Mouse (Mus musculus) midbrain, embryonic 14.5 days (tissue): ENCODE measurements around the gene Atp5h. TPM values are rescaled to one million over a fixed set of nuclear protein-coding genes. Genes with fewer than 3 reads are reported as not detected.
"Not testable (repeated sequence)": the region's sequence is repeated elsewhere in the genome, so short reads cannot be mapped to it uniquely, and the experiment has no call there.

Experiments
- ATAC-seq: fragments of 200-750 bp; cut with Nextera tagmentation; 2 replicates; pipeline ENCODE4 v1.8.0; 2017; ENCODE audit warnings: moderate number of reproducible peaks, moderate library complexity; ENCODE audit not compliant: low FRiP score, low TSS enrichment
- DNase-seq: peaks from one replicate; pipeline ENCODE4 v3.0.0-alpha.2; 2015
- H3K27ac ChIP-seq: fragments of 300-500 bp; sonication (generic); replicated peaks from 2 replicates; pipeline ENCODE4 v1.5.1; 2014; ENCODE audit warnings: mild to moderate bottlenecking, low read depth, low read length, moderate library complexity
- H3K27me3 ChIP-seq: fragments of 300-500 bp; sonication (generic); 2 replicates; pipeline ENCODE4 v1.6.1; 2014; ENCODE audit warnings: low read length, control low read depth, mixed read lengths; ENCODE audit not compliant: control insufficient read depth, insufficient read depth
- H3K36me3 ChIP-seq: fragments of 300-500 bp; sonication (generic); 2 replicates; pipeline ENCODE4 v1.6.1; 2014; ENCODE audit warnings: low read length, control low read depth; ENCODE audit not compliant: control insufficient read depth, insufficient read depth
- H3K4me1 ChIP-seq: fragments of 300-500 bp; sonication (generic); 2 replicates; pipeline ENCODE4 v1.6.1; 2014; ENCODE audit warnings: mild to moderate bottlenecking, antibody characterized with exemption, low read length, control low read depth; ENCODE audit not compliant: control insufficient read depth, insufficient read depth
- H3K4me2 ChIP-seq: fragments of 300-500 bp; sonication (generic); 2 replicates; pipeline ENCODE4 v1.6.1; 2014; ENCODE audit warnings: mild to moderate bottlenecking, low read length, moderate library complexity
- H3K4me3 ChIP-seq: fragments of 300-500 bp; sonication (generic); replicated peaks from 2 replicates; pipeline ENCODE4 v1.5.1; 2014; ENCODE audit warnings: low read depth, low read length
- H3K9ac ChIP-seq: fragments of 300-500 bp; sonication (generic); replicated peaks from 2 replicates; pipeline ENCODE4 v1.6.1; 2014; ENCODE audit warnings: mild to moderate bottlenecking, low read length, moderate library complexity
- H3K9me3 ChIP-seq: fragments of 300-500 bp; sonication (generic); 2 replicates; pipeline ENCODE4 v1.6.1; 2016; ENCODE audit warnings: low read length, control low read depth, mixed read lengths; ENCODE audit not compliant: control insufficient read depth
- WGBS: fragments of 180-500 bp; shearing (Covaris S2); extraction: QIAGEN DNeasy Blood & Tissue Kit; methylation state at CpG from one replicate; pipeline ENCODE4 v1.1.7; 2014; 5-methylcytosine and 5-hydroxymethylcytosine counted together
- polyA plus RNA-seq: library from polyadenylated mRNA; unstranded; fragments of >200 nt; fragmentation: Nextera tagmentation; extraction: Ambion mirVana; gene quantifications from 2 replicates; pipeline ENCODE4 v1.2.1, GENCODE M21; 2014

The Atp5h gene
- polyA plus RNA-seq, 1 experiment from 2014 or later = 838 TPM

DNA sequence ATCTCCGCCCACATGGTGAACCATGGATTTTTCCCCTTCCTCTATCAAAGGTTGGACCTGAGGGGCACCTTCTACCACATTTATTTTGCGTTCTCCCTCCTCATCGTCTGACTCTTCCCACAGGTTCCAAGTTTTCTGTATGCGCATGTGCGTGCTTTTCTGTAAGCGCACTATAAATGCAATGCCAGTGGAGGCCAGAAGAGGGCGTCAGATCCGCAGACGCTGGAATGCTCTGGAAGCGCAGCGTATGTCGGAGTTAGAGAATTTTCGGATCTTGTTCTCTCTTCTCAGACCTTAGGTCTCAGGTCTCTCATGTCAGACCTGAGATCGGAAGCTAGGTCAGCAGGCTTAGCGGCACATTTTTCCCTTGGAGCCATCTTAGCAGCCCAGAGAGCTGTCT, 35.9 kb upstream of the Atp5h start:
- Histone ChIP-seq H3K4me3 (no peak overlapping the region), H3K27ac (no peak overlapping the region), H3K4me2 (no peak overlapping the region), H3K9me3 (no peaks in the 10 kb centered on the region), H3K36me3 (no peaks in the 10 kb centered on the region), H3K27me3 (no peaks in the 10 kb centered on the region), H3K9ac (no peak overlapping the region), H3K4me1 (no peaks in the 10 kb centered on the region)
- 86% methylated on average over 15 of the region's 15 CpGs for WGBS
- DNase-seq (no peak), ATAC-seq (no peak)

DNA sequence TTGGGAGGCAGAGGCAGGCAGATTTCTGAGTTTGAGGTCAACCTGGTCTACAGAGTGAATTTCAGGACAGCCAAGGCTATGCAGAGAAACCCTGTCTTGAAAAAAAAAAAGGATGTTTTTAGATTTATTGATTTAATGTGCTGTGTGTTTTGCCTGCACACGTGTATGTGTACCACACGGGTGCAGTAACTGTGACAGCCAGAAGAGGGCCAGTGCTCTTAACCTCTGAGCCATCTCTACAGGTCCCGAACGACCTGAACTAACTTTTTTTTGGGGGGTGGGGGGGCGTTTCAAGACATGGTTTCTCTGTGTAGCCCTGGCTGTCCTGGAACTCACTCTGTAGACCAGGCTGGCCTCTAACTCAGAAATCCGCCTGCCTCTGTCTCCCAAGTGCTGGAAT, 35.1 kb upstream of the Atp5h start:
- H3K9ac ChIP-seq, H3K4me1 ChIP-seq, ATAC-seq, H3K36me3 ChIP-seq, DNase-seq, H3K4me3 ChIP-seq, H3K27ac ChIP-seq, H3K9me3 ChIP-seq, H3K27me3 ChIP-seq, H3K4me2 ChIP-seq: not testable (repeated sequence)
- 89% methylated on average over 6 of the region's 6 CpGs for WGBS

DNA sequence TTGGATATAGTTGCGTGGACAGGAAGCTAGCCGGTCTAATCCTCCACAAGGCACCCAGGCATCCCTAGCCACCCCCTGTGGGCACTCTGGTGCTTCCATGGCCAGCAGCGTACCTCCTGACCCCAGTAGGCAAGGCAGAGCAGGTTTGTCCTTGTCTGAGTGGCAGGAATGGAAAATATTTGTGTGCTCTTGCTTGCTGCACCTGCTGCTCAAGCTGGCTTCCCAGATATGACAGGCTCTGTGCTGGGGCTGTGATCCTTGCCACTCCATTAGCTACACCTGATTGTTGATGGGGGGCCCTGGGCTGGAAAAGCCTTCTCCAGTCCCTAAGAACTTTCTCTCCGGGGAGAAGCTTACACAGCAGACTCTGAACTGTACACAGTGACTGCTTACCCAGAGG, 33.5 kb upstream of the Atp5h start:
- Histone ChIP-seq H3K9me3 (no peaks in the 10 kb centered on the region), H3K9ac (no peak overlapping the region), H3K4me3 (no peak overlapping the region), H3K27ac (no peak overlapping the region), H3K4me1 (no peaks in the 10 kb centered on the region), H3K36me3 (no peaks in the 10 kb centered on the region), H3K27me3 (no peaks in the 10 kb centered on the region), H3K4me2 (no peak overlapping the region)
- no peak for ATAC-seq
- no peak for DNase-seq
- 76% methylated on average over 4 of the region's 4 CpGs for WGBS

DNA sequence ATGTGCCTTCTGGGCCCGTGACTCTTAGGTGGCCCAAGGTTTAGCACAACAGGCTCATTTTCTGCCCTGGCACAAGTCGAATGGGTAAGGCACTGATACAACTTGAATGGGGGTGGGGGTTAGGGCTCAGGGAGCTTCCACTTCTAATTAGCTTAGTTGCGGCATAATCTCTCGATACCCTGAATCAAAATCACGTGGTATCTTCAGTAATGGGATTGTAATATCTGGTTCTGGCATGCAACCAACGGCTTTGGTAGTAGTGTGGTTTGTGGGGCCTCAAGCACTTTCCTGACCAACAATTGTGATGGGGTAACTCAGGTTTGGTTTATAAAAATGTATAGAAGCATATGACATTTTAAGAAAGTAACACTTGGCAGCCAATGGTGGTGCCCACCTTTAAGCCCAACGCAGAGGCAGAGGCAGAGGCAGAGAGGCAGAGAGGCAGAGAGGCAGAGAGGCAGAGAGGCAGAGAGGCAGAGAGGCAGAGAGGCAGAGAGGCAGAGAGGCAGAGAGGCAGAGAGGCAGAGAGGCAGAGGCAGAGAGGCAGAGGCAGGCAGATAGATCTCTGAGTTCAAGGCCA, 32.6 kb upstream of the Atp5h start:
- Histone ChIP-seq H3K4me3 (no peak overlapping the region), H3K36me3 (no peaks in the 10 kb centered on the region), H3K4me2 (no peak overlapping the region), H3K4me1 (no peaks in the 10 kb centered on the region), H3K27ac (no peak overlapping the region), H3K27me3 (no peaks in the 10 kb centered on the region), H3K9me3 (no peaks in the 10 kb centered on the region), H3K9ac (no peak overlapping the region)
- ATAC-seq (no peak), DNase-seq (no peak)
- 74% methylated on average over 7 of the region's 7 CpGs for WGBS

DNA sequence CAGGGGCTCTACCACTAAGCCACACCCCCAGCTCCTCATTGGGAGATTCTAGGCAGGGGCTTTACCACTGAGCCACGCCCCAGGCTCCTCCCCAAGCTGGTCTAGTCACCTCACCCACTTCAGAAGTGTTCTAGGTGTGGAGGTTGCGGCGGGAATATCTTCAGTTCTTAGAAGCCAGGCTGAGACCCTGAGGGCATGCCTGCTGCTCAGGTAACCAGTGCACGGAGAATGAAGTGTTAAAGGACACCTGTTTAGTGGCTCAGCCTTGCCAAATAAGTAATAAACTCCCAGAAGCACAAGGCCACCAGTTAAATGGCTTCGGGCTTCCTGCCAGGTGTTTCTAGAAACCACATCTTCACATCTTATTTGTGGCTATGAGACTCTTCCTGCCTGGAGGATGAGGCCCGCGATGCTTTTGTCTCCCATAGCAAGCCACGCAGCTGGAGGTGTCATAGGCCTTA, 32.0 kb upstream of the Atp5h start:
- Histone ChIP-seq H3K9me3 (no peaks in the 10 kb centered on the region), H3K4me2 (no peak overlapping the region), H3K27ac (no peak overlapping the region), H3K4me3 (no peak overlapping the region), H3K27me3 (no peaks in the 10 kb centered on the region), H3K4me1 (no peaks in the 10 kb centered on the region), H3K9ac (no peak overlapping the region), H3K36me3 (no peaks in the 10 kb centered on the region)
- DNase-seq = no peak
- ATAC-seq = no peak
- WGBS = 89% methylated on average over 8 of the region's 8 CpGs

DNA sequence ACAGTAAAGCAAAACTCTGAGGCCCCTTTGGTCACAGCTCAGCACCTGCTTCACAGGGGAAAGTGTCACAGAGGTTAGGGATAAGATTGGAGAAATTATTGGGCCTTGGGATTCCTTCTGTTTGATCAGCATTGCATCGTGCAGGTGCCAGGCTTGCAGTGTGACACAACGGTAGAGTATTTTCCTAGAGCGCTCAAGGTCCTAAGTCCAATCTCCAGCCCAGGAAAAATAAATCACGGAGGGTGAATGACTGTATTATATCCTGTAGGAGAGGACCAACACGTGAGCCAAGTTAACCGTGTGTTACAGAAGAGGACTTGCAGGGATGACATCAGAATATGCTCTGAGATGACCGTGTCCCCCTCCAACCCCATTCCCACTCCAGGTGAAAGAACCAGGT, 30.4 kb upstream of the Atp5h start:
- Histone ChIP-seq H3K27me3 (no peaks in the 10 kb centered on the region), H3K27ac (no peak overlapping the region), H3K4me2 (no peak overlapping the region), H3K9me3 (no peaks in the 10 kb centered on the region), H3K9ac (no peak overlapping the region), H3K4me1 (no peaks in the 10 kb centered on the region), H3K4me3 (no peak overlapping the region), H3K36me3 (no peaks in the 10 kb centered on the region)
- ATAC-seq (no peak), DNase-seq (no peak)
- 91% methylated on average over 7 of the region's 7 CpGs for WGBS

DNA sequence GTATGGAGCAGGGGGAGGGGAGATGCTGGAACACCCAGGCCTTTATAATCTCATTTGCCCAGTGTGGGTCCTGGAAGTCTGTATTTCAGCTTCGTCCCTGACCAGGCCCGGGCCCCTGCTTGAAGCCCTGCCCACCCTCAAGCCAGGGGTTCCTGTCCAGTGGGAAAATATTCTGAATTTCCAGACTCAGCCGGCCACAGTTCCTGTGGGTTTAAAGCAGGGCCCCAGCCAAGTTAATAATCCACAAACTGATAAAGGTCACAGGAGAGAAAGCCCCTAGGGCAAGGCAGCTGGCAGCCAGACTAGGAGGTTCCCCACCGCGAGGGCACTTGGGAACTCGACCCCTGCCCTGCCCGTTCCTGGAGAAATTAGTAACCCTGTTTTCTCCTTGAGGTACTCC, 29.2 kb upstream of the Atp5h start:
- Histone ChIP-seq H3K27ac (no peak overlapping the region), H3K27me3 (no peaks in the 10 kb centered on the region), H3K4me3 (no peak overlapping the region), H3K4me1 (no peaks in the 10 kb centered on the region), H3K36me3 (no peaks in the 10 kb centered on the region), H3K4me2 (no peak overlapping the region), H3K9me3 (no peaks in the 10 kb centered on the region), H3K9ac (no peak overlapping the region)
- WGBS = 75% methylated on average over 7 of the region's 7 CpGs
- no peak for ATAC-seq
- DNase-seq = no peak

DNA sequence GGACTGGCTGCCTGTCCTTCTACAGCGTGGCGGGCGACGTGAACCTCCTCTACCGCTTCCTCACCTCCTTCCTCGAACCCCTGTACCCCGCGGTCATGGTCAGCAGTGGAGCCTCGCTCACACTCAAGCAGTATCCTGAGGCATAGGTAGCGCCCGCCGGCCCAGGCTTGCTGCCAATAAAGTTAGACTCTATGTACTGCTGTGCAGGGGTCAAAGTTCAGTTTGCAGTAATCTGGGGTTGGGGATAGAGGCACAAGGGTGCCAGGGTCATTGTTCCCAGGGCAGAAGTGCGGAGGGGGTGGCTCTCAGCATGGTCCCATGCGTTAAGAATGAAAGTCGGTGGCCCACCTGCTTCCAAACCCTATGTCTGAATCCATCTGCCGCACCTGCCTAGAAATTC, 28.3 kb upstream of the Atp5h start:
- H3K4me3 ChIP-seq = no peak overlapping the region
- ATAC-seq (no peak), DNase-seq (no peak)
- no peak overlapping the region for H3K4me2 ChIP-seq
- H3K9ac ChIP-seq = no peak overlapping the region
- H3K27me3 ChIP-seq = no peaks in the 10 kb centered on the region
- H3K27ac ChIP-seq = no peak overlapping the region
- no peaks in the 10 kb centered on the region for H3K4me1 ChIP-seq
- WGBS = 91% methylated on average over 16 of the region's 16 CpGs
- no peaks in the 10 kb centered on the region for H3K36me3 ChIP-seq
- no peaks in the 10 kb centered on the region for H3K9me3 ChIP-seq

DNA sequence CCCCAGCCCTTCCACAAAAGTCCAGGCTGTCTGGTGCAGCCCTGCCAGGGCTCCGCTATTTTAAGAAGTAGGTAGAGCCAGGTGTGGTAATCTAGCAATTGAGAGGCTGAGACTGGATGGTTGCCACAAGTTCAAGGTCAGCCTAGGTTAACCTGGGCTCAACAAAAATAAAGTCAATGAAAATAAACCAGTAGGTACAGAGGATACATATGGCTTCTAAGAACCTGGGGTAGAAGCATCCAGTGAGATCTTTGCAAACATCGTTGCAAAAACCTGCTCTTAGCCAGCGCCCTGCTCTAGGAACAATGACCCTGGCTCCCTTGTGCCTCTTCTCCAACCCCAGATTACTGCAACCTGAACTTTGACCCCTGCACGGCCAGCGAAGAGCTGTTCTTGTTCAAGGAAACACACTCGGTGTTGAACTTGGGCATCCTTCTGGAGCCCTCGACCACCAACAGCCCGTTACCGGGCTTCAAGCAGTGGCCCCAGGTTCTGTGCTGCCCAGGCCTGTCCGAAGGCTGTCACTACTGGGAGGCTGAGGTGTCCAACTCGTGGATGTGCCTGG, 27.6 kb upstream of the Atp5h start:
- Histone ChIP-seq H3K27me3 (no peaks in the 10 kb centered on the region), H3K36me3 (no peaks in the 10 kb centered on the region), H3K4me1 (no peaks in the 10 kb centered on the region), H3K4me3 (no peak overlapping the region), H3K27ac (no peak overlapping the region), H3K4me2 (no peak overlapping the region), H3K9ac (no peak overlapping the region), H3K9me3 (no peaks in the 10 kb centered on the region)
- ATAC-seq = no peak
- WGBS = 88% methylated on average over 11 of the region's 11 CpGs
- DNase-seq = no peak
